ENCODE assay signal across 8 mouse cellular contexts in genomic region chr10:99084397-99085239, GRCm38 (mm10). TPM values are rescaled to one million over a fixed set of nuclear protein-coding genes. Genes with fewer than 3 reads are reported as not detected.
A peak's percentile ranks its signal among the peaks of the same experiment; 100 is the strongest.
DNase-seq lines count a peak whose midpoint lies in the region; ATAC-seq lines count a peak whose summit lies in the region.

No protein-coding gene starts in this region.

- DNase-seq in A20 (ENCODE audit: low read depth, low spot score) = peak; percentile 84
- DNase-seq in adrenal gland, postnatal 4 days (ENCODE audit: low spot score in 2 of 2) = peak; percentile 63 to 72
- DNase-seq in heart, embryonic 10.5 days (ENCODE audit: low spot score) = peak; percentile 90
- peak; percentile 85 for DNase-seq in liver
- DNase-seq in natural killer cell, adult 2 months (ENCODE audit: low spot score in 2 of 2) = peak; percentile 48 to 67
- DNase-seq in splenic B cell, adult 2 months (ENCODE audit: low read depth, low spot score) = peak; percentile 86

- H3K27ac ChIP-seq in embryonic facial prominence, embryonic 15.5 days (replicated peaks) = no peak overlapping the region
- H3K27ac ChIP-seq in heart, embryonic 10.5 days = no peak overlapping the region
- no peak overlapping the region for H3K27ac ChIP-seq in kidney, embryonic 14.5 days (ENCODE audit: low read depth, low read length)

- 0 out of 2 replicates have a peak overlapping the region, but pooled peaks have one; percentile 2 for H3K4me2 ChIP-seq in embryonic facial prominence, embryonic 15.5 days (replicated peaks)
- no peak overlapping the region for H3K4me2 ChIP-seq in kidney, embryonic 14.5 days (replicated peaks; ENCODE audit: low read depth, low read length)

- WGBS in embryonic facial prominence, embryonic 15.5 days = 43% methylated on average over 23 of the region's 23 CpGs
- WGBS in heart, embryonic 10.5 days = 47% methylated on average over 23 of the region's 23 CpGs
- WGBS in kidney, embryonic 14.5 days = 47% methylated on average over 23 of the region's 23 CpGs

- H3K36me3 ChIP-seq in embryonic facial prominence, embryonic 15.5 days = no peaks in the 10 kb centered on the region
- H3K36me3 ChIP-seq in heart, embryonic 10.5 days = no peaks in the 10 kb centered on the region
- no peaks in the 10 kb centered on the region for H3K36me3 ChIP-seq in kidney, embryonic 14.5 days (ENCODE audit: control insufficient read depth, insufficient read depth, low read length)
- H3K36me3 ChIP-seq in splenic B cell, adult 2 months (ENCODE audit: control insufficient read depth, insufficient read depth, low read length, poor library complexity, severe bottlenecking) = no peaks in the 10 kb centered on the region

- 0 out of 2 replicates have a peak, but pooled peaks cover 4% of the 10 kb centered on the region for H3K27me3 ChIP-seq in embryonic facial prominence, embryonic 15.5 days
- H3K27me3 ChIP-seq in heart, embryonic 10.5 days (ENCODE audit: insufficient read depth, poor library complexity, severe bottlenecking) = no peaks in the 10 kb centered on the region
- H3K27me3 ChIP-seq in kidney, embryonic 14.5 days (ENCODE audit: control insufficient read depth, insufficient read depth, low read length) = no peaks in the 10 kb centered on the region
- H3K27me3 ChIP-seq in splenic B cell, adult 2 months (ENCODE audit: control insufficient read depth, insufficient read depth, low read length, poor library complexity, severe bottlenecking) = no peaks in the 10 kb centered on the region

- no peaks in the 10 kb centered on the region for H3K9me3 ChIP-seq in embryonic facial prominence, embryonic 15.5 days (replicated peaks)
- H3K9me3 ChIP-seq in heart, embryonic 10.5 days = no peaks in the 10 kb centered on the region
- no peaks in the 10 kb centered on the region for H3K9me3 ChIP-seq in kidney, embryonic 14.5 days (ENCODE audit: control insufficient read depth, low read length)

- H3K9ac ChIP-seq in embryonic facial prominence, embryonic 15.5 days = no peak overlapping the region
- H3K9ac ChIP-seq in kidney, embryonic 14.5 days (ENCODE audit: low read depth, low read length) = no peak overlapping the region

- no peak overlapping the region for H3K4me3 ChIP-seq in embryonic facial prominence, embryonic 15.5 days (replicated peaks)
- no peak overlapping the region for H3K4me3 ChIP-seq in heart, embryonic 10.5 days
- no peak overlapping the region for H3K4me3 ChIP-seq in kidney, embryonic 14.5 days (ENCODE audit: low read length)

- 0 out of 2 replicates have a peak, but pooled peaks have one; percentile 65 for ATAC-seq in embryonic facial prominence, embryonic 15.5 days (ENCODE audit: insufficient number of reproducible peaks, low FRiP score, low TSS enrichment, low read depth)
- ATAC-seq in kidney, embryonic 14.5 days (ENCODE audit: low FRiP score, low TSS enrichment) = peak; percentile 77; the same call in 1 of the 2 replicates

- peaks cover 4% of the 10 kb centered on the region; the same call in 1 of the 2 replicates for H3K4me1 ChIP-seq in embryonic facial prominence, embryonic 15.5 days
- peaks cover 8% of the 10 kb centered on the region; the same call in 1 of the 2 replicates for H3K4me1 ChIP-seq in heart, embryonic 10.5 days
- no peaks in the 10 kb centered on the region for H3K4me1 ChIP-seq in kidney, embryonic 14.5 days (ENCODE audit: control insufficient read depth, insufficient read depth, low read length)

RNA-seq across cellular contexts. Expression of gene Poc1b, which starts 22.2 kb away (rescaled TPM):
- 10 to 100 TPM; 15.1 to 16.4 TPM for total RNA-seq in adrenal gland, postnatal 4 days (2021)
- polyA plus RNA-seq in embryonic facial prominence, embryonic 15.5 days (2015; fragmentation: Nextera tagmentation; extraction: Ambion mirVana) = 16.9 and 20.5 TPM in 2 replicates
- 12.0 and 16.2 TPM in 2 replicates for polyA plus RNA-seq in heart, embryonic 10.5 days (2016; fragmentation: Nextera tagmentation; extraction: Ambion mirVana)
- 18.1 and 28.9 TPM in 2 replicates for polyA plus RNA-seq in kidney, embryonic 14.5 days (2014; fragmentation: Nextera tagmentation; extraction: Ambion mirVana)

RNA-seq across cellular contexts. Expression of gene Galnt4, which starts 23.3 kb away (rescaled TPM):
- total RNA-seq in adrenal gland, postnatal 4 days (2021) = 10 to 100 TPM; 10.4 to 11.0 TPM
- 9.8 and 10.0 TPM in 2 replicates for polyA plus RNA-seq in embryonic facial prominence, embryonic 15.5 days (2015; fragmentation: Nextera tagmentation; extraction: Ambion mirVana)
- polyA plus RNA-seq in heart, embryonic 10.5 days (2016; fragmentation: Nextera tagmentation; extraction: Ambion mirVana) = 6.6 TPM in 2 replicates
- polyA plus RNA-seq in kidney, embryonic 14.5 days (2014; fragmentation: Nextera tagmentation; extraction: Ambion mirVana) = 5.4 and 12.4 TPM in 2 replicates

RNA-seq across cellular contexts. Expression of gene Phxr2, which starts 41.5 kb away (rescaled TPM):
- not detected for total RNA-seq in adrenal gland, postnatal 4 days (2021)
- not detected in 2 replicates for polyA plus RNA-seq in embryonic facial prominence, embryonic 15.5 days (2015; fragmentation: Nextera tagmentation; extraction: Ambion mirVana)
- not detected in 2 replicates for polyA plus RNA-seq in heart, embryonic 10.5 days (2016; fragmentation: Nextera tagmentation; extraction: Ambion mirVana)
- polyA plus RNA-seq in kidney, embryonic 14.5 days (2014; fragmentation: Nextera tagmentation; extraction: Ambion mirVana) = 0.17 TPM in 1 of 2 replicates, not detected in the other
